Mouse (Mus musculus) lung, embryonic 15.5 days (tissue): Measurements from ENCODE around the gene Cspg5. TPM values are rescaled to one million over a fixed set of nuclear protein-coding genes. Genes with fewer than 3 reads are reported as not detected.

Experiments used
- ATAC-seq: fragments of 200-750 bp; cut with Nextera tagmentation; 2 replicates; pipeline ENCODE4 v1.8.0; 2017; ENCODE audit warnings: moderate number of reproducible peaks, borderline replicate concordance; ENCODE audit not compliant: low FRiP score, low TSS enrichment; ENCODE audit errors: extremely low read depth
- H3K27ac ChIP-seq: fragments of 300-500 bp; sonication (generic); 2 replicates; pipeline ENCODE4 v1.5.1; 2015; ENCODE audit warnings: moderate library complexity, mild to moderate bottlenecking, inconsistent platforms
- H3K27me3 ChIP-seq: fragments of 300-500 bp; sonication (generic); 2 replicates; pipeline ENCODE4 v1.6.1; 2015; ENCODE audit warnings: inconsistent platforms
- H3K36me3 ChIP-seq: fragments of 300-500 bp; sonication (generic); 2 replicates; pipeline ENCODE4 v1.6.1; 2015; ENCODE audit warnings: inconsistent platforms
- H3K4me1 ChIP-seq: fragments of 300-500 bp; sonication (generic); 2 replicates; pipeline ENCODE4 v1.6.1; 2015; ENCODE audit warnings: inconsistent platforms
- H3K4me2 ChIP-seq: fragments of 300-500 bp; sonication (generic); 2 replicates; pipeline ENCODE4 v1.6.1; 2015; ENCODE audit warnings: inconsistent platforms, mild to moderate bottlenecking, moderate library complexity
- H3K4me3 ChIP-seq: fragments of 300-500 bp; sonication (generic); 2 replicates; pipeline ENCODE4 v1.5.1; 2015; ENCODE audit warnings: mild to moderate bottlenecking, inconsistent platforms
- H3K9ac ChIP-seq: fragments of 300-500 bp; sonication (generic); 2 replicates; pipeline ENCODE4 v1.6.1; 2015; ENCODE audit warnings: inconsistent platforms
- H3K9me3 ChIP-seq: fragments of 300-500 bp; sonication (generic); 2 replicates; pipeline ENCODE4 v1.6.1; 2016; ENCODE audit warnings: inconsistent platforms
- WGBS: fragments of 180-500 bp; shearing (Covaris S2); methylation state at CpG from one replicate; pipeline ENCODE4 v1.1.7; 2015; 5-methylcytosine and 5-hydroxymethylcytosine counted together
- microRNA-seq: library from miRNA; unstranded; fragments of <30 nt; microRNA quantifications from one replicate; pipeline ENCODE4, GENCODE M21; 2016
- polyA plus RNA-seq: library from polyadenylated mRNA; unstranded; fragments of >200 nt; fragmentation: Nextera tagmentation; extraction: Ambion mirVana; gene quantifications from 2 replicates; pipeline ENCODE4 v1.2.1, GENCODE M21; 2015

The Cspg5 gene
- polyA plus RNA-seq, 1 experiment from 2014 or later: 2.8 TPM

GRCm38 (mm10) chr9:110293873-110294415 lies 50.4 kb downstream of the Cspg5 start:
- Histone ChIP-seq H3K36me3 (no peaks in the 10 kb centered on the region), H3K4me3 (no peak overlapping the region), H3K27me3 (no peaks in the 10 kb centered on the region), H3K4me2 (no peak overlapping the region), H3K4me1 (no peaks in the 10 kb centered on the region), H3K27ac (no peak overlapping the region), H3K9me3 (no peaks in the 10 kb centered on the region), H3K9ac (no peak overlapping the region)
- 82% methylated on average over 13 of the region's 13 CpGs for WGBS
- ATAC-seq: no peak

- no peaks in the 10 kb centered on the region for H3K27me3 ChIP-seq
- no peak overlapping the region for H3K9ac ChIP-seq
- no peak overlapping the region for H3K4me2 ChIP-seq
- no peaks in the 10 kb centered on the region for H3K36me3 ChIP-seq
- no peak for ATAC-seq
- H3K27ac ChIP-seq: no peak overlapping the region
- H3K4me1 ChIP-seq: no peaks in the 10 kb centered on the region
- no peak overlapping the region for H3K4me3 ChIP-seq
- H3K9me3 ChIP-seq: no peaks in the 10 kb centered on the region
- WGBS: 33% methylated on average over 3 of the region's 3 CpGs
Observed at GRCm38 (mm10) chr9:110294786-110295185, 51.2 kb downstream of the Cspg5 start.

GRCm38 (mm10) chr9:110296867-110297627 lies 53.5 kb downstream of the Cspg5 start:
- Histone ChIP-seq H3K27ac (no peak overlapping the region), H3K27me3 (no peaks in the 10 kb centered on the region), H3K9ac (no peak overlapping the region), H3K9me3 (no peaks in the 10 kb centered on the region), H3K36me3 (no peaks in the 10 kb centered on the region), H3K4me2 (no peak overlapping the region), H3K4me3 (no peak overlapping the region), H3K4me1 (no peaks in the 10 kb centered on the region)
- 2% methylated on average over 5 of the region's 5 CpGs for WGBS
- no peak; the same call in 1 of the 2 replicates for ATAC-seq

- Histone ChIP-seq H3K27me3 (no peaks in the 10 kb centered on the region), H3K4me1 (peaks cover 3% of the 10 kb centered on the region; the same call in 1 of the 2 replicates), H3K36me3 (no peaks in the 10 kb centered on the region), H3K27ac (peak overlapping the region; percentile 91), H3K9ac (peak overlapping the region; percentile 62), H3K9me3 (no peaks in the 10 kb centered on the region), H3K4me2 (peak overlapping the region; percentile 68), H3K4me3 (peak overlapping the region; percentile 62)
- 2% methylated on average over 4 of the region's 4 CpGs for WGBS
- ATAC-seq: no peak
Observed at GRCm38 (mm10) chr9:110304516-110304915, 60.9 kb downstream of the Cspg5 start.

- peak within 1 kb of the TSS; percentile 62 for H3K9ac ChIP-seq
- peaks cover 3% of the 10 kb centered on the region; the same call in 1 of the 2 replicates for H3K4me1 ChIP-seq
- peak; percentile 98 for ATAC-seq
- peak within 1 kb of the TSS; percentile 91 for H3K27ac ChIP-seq
- H3K4me3 ChIP-seq: peak within 1 kb of the TSS; percentile 62
- H3K36me3 ChIP-seq: peaks cover 3% of the 10 kb centered on the region; the same call in 1 of the 2 replicates
- no peaks in the 10 kb centered on the region for H3K27me3 ChIP-seq
- no peaks in the 10 kb centered on the region for H3K9me3 ChIP-seq
- WGBS: under 1% methylated on average over 46 of the region's 46 CpGs
- peak within 1 kb of the TSS; percentile 68 for H3K4me2 ChIP-seq
Observed at GRCm38 (mm10) chr9:110304969-110305651, 61.5 kb downstream of the Cspg5 start, which contains the start of gene Elp6. Elp6 (plus strand) TSS chr9:110305173.

GRCm38 (mm10) chr9:110306371-110306770 lies 62.8 kb downstream of the Cspg5 start:
- WGBS: 92% methylated on average over 5 of the region's 5 CpGs
- Histone ChIP-seq H3K4me2 (no peak overlapping the region), H3K4me1 (peaks cover 3% of the 10 kb centered on the region; the same call in 1 of the 2 replicates), H3K27ac (no peak overlapping the region), H3K36me3 (peaks cover 12% of the 10 kb centered on the region), H3K9ac (no peak overlapping the region), H3K4me3 (no peak overlapping the region), H3K9me3 (no peaks in the 10 kb centered on the region), H3K27me3 (no peaks in the 10 kb centered on the region)
- no peak for ATAC-seq

Small RNAs within 50 kb of the gene (microRNA-seq; reads per million reads assigned to microRNA genes)
- gene Mir6236: 35.0 reads per million, percentile 42 among the genes with 10 or more reads in this experiment

Other genes starting within 250 kb of the Cspg5 start
- gene Smarcc1, start 126.1 kb upstream of the Cspg5 start, polyA plus RNA-seq: 122 TPM in 2 replicates
- gene Dhx30, start 126.0 kb upstream of the Cspg5 start, polyA plus RNA-seq: 115 and 120 TPM in 2 replicates
- 30.4 and 31.1 TPM in 2 replicates for gene Elp6, start 61.4 kb downstream of the Cspg5 start, polyA plus RNA-seq
- gene Scap, start 89.5 kb downstream of the Cspg5 start, polyA plus RNA-seq: 30.3 and 31.0 TPM in 2 replicates
- gene Ptpn23, start 164.4 kb downstream of the Cspg5 start, polyA plus RNA-seq: 16.2 and 19.1 TPM in 2 replicates
- 2.9 and 3.7 TPM in 2 replicates for gene Ngp, start 176.0 kb downstream of the Cspg5 start, polyA plus RNA-seq
- 7.6 and 8.9 TPM in 2 replicates for gene Klhl18, start 232.9 kb downstream of the Cspg5 start, polyA plus RNA-seq
- 1.4 and 1.8 TPM in 2 replicates for gene Kif9, start 233.2 kb downstream of the Cspg5 start, polyA plus RNA-seq